Mouse (Mus musculus) adrenal gland, postnatal 10 days (tissue): ENCODE measurements around the gene Rad51b. TPM values are rescaled to one million over a fixed set of nuclear protein-coding genes. Genes with fewer than 3 reads are reported as not detected.

ENCODE experiments used
- DNase-seq: peaks from one replicate; pipeline ENCODE4 v3.0.0; 2021; ENCODE audit warnings: mixed read lengths
- total RNA-seq, 2 experiments: library from RNA; stranded (reverse); gene quantifications; 2 replicates each; pipeline ENCODE4 v1.2.3; 2021

Gene Rad51b
- total RNA-seq, 2 experiments from 2014 or later, result 1.6 to 3.0 TPM

GRCm38 (mm10) chr12:79330571-79330970 is 33.5 kb downstream of the Rad51b start:
- DNase-seq, result no peak

GRCm38 (mm10) chr12:79331722-79332121 is 34.6 kb downstream of the Rad51b start:
- DNase-seq, result no peak

GRCm38 (mm10) chr12:79338791-79339190 is 41.7 kb downstream of the Rad51b start:
- DNase-seq, result no peak

GRCm38 (mm10) chr12:79340513-79340912 is 43.4 kb downstream of the Rad51b start:
- no peak for DNase-seq

GRCm38 (mm10) chr12:79341291-79341845 is 44.3 kb downstream of the Rad51b start:
- DNase-seq, result no peak

GRCm38 (mm10) chr12:79346198-79346733 is 49.2 kb downstream of the Rad51b start:
- no peak for DNase-seq

- peak; percentile 70 for DNase-seq
Observed at GRCm38 (mm10) chr12:79347643-79348042, 50.6 kb downstream of the Rad51b start.

- DNase-seq, result no peak
Observed at GRCm38 (mm10) chr12:79351461-79351860, 54.4 kb downstream of the Rad51b start.

GRCm38 (mm10) chr12:79352086-79352741 is 55.1 kb downstream of the Rad51b start:
- no peak for DNase-seq

- no peak for DNase-seq
Observed at GRCm38 (mm10) chr12:79352742-79353114, 55.6 kb downstream of the Rad51b start.

- DNase-seq, result no peak
Observed at GRCm38 (mm10) chr12:79353356-79353755, 56.3 kb downstream of the Rad51b start.

GRCm38 (mm10) chr12:79354621-79355020 is 57.5 kb downstream of the Rad51b start:
- DNase-seq, result no peak

- no peak for DNase-seq
Observed at GRCm38 (mm10) chr12:79356138-79356537, 59.1 kb downstream of the Rad51b start.

- no peak for DNase-seq
Observed at GRCm38 (mm10) chr12:79357631-79358030, 60.5 kb downstream of the Rad51b start.

GRCm38 (mm10) chr12:79358613-79359218 is 61.6 kb downstream of the Rad51b start:
- DNase-seq, result peak; percentile 68

GRCm38 (mm10) chr12:79359404-79359803 is 62.3 kb downstream of the Rad51b start:
- DNase-seq, result no peak

GRCm38 (mm10) chr12:79362219-79362618 is 65.1 kb downstream of the Rad51b start:
- DNase-seq, result peak; percentile 36

- no peak for DNase-seq
Observed at GRCm38 (mm10) chr12:79364284-79364683, 67.2 kb downstream of the Rad51b start.

- no peak for DNase-seq
Observed at GRCm38 (mm10) chr12:79368818-79369217, 71.7 kb downstream of the Rad51b start.

- DNase-seq, result peak; percentile 40
Observed at GRCm38 (mm10) chr12:79369512-79370165, 72.6 kb downstream of the Rad51b start.

GRCm38 (mm10) chr12:79372697-79373096 is 75.6 kb downstream of the Rad51b start:
- DNase-seq, result no peak

- DNase-seq, result no peak
Observed at GRCm38 (mm10) chr12:79377378-79377777, 80.3 kb downstream of the Rad51b start.

- DNase-seq, result no peak
Observed at GRCm38 (mm10) chr12:79377861-79378260, 80.8 kb downstream of the Rad51b start.
